Mouse (Mus musculus): Measurements from ENCODE around the gene Gm49395.

The Gm49395 gene

DNA sequence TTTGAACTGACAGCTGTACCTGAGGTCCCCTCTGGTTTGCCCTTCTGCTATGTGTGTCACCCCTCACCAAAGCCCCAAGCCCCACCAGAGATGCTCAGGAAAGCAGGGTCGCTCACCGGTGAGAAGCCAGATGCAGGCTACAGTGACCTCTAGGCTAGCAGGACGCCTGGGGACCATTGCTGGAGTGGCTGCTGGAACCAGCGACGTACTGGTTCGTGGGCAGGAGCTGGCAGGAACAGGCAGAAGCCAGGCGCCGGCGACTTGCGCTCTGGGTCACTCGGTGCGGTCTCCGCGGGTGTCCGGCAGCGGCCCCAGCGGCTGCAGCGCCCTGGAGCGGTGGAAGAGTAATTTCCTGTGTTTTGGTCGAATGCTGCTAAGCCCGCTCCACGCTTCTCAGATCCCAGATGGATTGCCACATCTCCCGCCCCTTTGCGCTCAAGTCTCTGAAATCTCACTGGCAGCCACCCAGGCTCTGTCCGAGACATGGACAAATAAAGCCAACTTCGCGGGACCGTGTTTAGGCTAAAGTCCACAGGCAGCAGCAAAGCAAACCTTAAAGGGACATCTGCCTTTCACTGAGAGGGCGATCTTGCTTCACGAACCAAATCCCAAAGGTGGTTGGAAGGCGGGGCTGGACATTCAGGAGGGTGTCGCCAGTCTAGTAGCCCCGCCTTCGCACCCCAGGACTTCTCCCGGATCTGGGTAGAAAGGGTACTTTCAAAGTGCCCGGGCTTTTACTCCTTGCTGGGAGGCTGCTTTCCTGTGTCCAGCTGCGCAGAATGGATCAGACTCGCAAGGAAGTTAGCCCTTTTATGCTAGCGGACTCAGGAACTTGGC is at the start of gene Gm49395, which contains the start of gene Itga1:
Gene Gm49395, minus strand, starts transcription at position 567 of the 837 bp plus-strand sequence.
Gene Itga1, minus strand, starts transcription at position 610 of the 837 bp plus-strand sequence.
- peak; percentile 4 for DNase-seq

- no peak for DNase-seq
These were observed 48.9 kb upstream of the Gm49395 start for GRCm38 (mm10) chr13:115150602-115151001.

GRCm38 (mm10) chr13:115149849-115150248 is 48.1 kb upstream of the Gm49395 start:
- DNase-seq: no peak

- DNase-seq: no peak
These were observed 41.9 kb upstream of the Gm49395 start for GRCm38 (mm10) chr13:115143575-115143974.

DNA sequence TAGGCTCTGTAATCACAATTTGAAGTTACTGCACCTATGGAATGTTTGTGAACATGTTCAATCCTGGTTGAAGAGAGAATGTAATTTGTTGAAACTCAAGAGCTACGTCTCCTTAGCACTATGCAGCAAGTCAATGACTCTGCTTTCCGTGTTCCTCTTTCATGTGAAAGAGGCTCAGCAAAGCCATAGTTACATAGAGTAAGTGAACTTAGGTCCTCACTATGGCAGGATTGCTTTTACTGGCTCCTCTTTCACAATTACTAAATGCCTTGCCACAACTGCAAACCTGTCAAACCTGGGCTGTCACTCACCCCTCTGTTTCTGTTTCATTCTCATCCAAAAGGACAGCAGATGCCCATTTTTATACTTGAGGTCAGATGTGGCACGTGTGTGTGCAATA is 40.3 kb upstream of the Gm49395 start:
- no peak for DNase-seq

DNA sequence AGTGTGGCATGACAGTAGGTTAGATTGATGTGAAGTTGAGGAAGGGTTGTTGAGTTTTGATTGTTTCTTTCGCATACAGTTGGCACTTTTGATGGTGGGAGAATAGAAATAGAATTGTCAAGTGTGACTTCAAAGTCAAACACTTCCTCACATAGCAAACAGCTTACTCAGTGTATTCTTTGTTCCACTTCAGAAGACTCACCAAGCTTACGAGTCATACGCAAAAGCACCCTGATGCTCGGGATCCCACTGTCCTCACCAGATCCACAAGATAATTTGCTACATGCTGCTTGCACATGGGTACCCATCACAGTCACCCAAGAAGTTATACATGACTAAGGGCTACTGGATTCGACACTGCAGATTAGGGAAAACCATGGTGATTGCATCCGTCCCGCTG is 36.8 kb upstream of the Gm49395 start:
- no peak for DNase-seq

- no peak for DNase-seq
These were observed 35.0 kb upstream of the Gm49395 start for GRCm38 (mm10) chr13:115136761-115137160.

GRCm38 (mm10) chr13:115132435-115132834 is 30.7 kb upstream of the Gm49395 start:
- DNase-seq: no peak

GRCm38 (mm10) chr13:115131381-115131780 is 29.7 kb upstream of the Gm49395 start:
- DNase-seq: no peak

DNA sequence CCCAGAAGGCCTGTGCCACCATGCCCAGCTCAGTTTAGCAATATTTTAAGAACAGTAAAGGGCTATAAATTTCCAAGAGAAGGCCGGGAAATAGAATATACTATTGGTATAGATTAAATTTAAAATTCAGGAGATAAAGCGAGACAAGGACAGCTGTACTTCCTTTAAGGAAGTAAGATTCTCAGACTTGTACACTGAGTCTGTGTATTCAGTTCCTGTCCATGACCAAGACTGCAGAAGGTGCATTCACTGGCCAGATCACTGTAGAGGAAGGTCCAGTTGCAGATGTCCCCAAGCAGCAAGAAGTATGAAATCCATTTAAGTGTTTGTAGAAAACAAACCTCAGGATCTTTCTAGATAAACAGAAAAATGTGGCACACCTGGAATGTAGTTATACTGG is 28.3 kb upstream of the Gm49395 start:
- DNase-seq: no peak

GRCm38 (mm10) chr13:115127826-115128225 is 26.1 kb upstream of the Gm49395 start:
- no peak for DNase-seq

DNA sequence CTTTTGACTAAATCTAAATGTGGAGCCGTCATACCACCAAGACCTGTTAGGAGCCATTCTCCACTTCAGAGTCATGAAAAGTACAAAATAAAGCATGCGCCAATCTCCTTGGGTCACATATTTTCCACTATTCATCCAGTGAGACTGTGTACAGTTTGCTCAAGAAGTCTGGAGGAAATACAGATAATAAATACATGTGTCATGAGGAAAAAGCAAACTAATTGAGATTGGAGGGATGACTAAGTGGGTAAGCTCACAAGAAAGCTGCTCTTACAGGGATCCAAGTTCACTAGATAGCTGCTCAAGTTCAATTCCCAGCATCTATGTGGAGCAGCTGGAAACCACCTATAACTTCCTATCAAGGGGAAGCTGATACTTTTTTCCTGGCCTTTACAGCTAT is 24.8 kb upstream of the Gm49395 start:
- no peak for DNase-seq

- DNase-seq: no peak
These were observed 23.4 kb upstream of the Gm49395 start for GRCm38 (mm10) chr13:115125130-115125529.

GRCm38 (mm10) chr13:115124521-115124920 is 22.8 kb upstream of the Gm49395 start:
- no peak for DNase-seq

- DNase-seq: no peak
These were observed 17.0 kb upstream of the Gm49395 start for GRCm38 (mm10) chr13:115118756-115119155.

DNA sequence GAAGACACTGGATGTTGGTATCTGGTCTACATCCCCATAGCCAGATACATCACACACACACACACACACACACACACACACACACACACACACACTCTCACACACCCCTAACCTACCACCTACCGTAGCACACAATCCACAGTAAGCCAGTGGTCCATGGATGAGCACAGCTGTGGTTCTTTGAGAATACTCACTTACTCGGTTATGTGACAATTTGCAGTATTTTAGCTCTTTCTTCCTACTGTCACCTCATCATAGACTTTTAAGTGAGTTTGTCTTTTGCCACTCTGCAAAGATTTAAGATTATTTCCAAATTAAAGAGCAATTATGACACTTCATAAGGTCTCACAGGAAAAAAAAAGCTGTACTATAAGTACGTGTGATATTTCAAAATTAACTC is 16.5 kb upstream of the Gm49395 start:
- DNase-seq: no peak

DNA sequence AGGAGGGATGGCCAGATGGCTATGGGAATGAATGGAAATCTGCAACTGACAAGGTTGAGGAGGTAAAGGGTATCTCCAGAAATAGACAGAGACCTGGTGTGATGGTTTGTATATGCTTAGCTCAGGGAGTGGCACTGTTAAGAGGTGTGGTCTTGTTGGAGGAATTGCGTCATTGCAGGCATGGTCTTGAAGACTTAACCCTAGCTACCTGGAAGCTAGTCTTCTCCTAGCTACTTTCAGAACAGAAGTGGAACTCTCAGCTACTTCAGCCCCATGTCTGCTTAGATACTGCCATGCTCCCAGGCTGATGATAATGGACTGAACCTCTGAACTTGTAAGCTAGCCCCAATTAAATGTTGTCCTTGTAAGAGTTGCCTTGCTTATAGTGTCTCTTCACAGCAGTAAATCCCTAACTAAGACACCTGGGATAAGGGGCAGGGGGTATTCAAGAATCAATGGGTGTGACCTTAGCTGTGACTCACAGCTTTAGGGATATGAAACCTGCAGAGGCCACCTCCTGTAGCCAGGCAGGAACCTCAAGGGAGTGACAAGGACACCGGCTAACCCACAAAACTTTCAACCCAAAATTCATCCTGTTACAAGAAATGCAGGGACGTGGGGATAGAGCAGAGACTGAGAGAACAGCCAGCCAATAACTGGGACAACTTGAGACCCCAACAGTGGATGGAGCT is 15.4 kb upstream of the Gm49395 start:
- no peak for DNase-seq

DNA sequence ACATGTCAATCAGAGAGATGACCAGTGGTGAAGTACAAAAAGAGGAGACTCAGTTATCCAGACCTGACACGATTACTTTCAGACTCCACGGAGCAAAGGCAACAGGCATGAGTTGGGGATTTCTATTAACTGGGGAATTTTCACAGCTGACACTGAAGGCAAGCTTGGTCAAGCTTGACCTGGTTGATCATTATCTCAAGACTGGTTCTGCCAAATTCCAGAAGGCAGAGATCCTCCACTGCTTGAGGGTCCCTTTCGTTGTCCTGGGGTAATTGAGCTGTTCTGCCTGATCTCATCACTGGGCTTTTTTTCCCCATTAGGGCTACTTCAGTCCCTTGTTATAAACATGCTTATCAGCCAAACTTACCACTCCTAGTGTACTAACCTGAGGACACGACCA is 7.9 kb upstream of the Gm49395 start:
- DNase-seq: no peak

DNA sequence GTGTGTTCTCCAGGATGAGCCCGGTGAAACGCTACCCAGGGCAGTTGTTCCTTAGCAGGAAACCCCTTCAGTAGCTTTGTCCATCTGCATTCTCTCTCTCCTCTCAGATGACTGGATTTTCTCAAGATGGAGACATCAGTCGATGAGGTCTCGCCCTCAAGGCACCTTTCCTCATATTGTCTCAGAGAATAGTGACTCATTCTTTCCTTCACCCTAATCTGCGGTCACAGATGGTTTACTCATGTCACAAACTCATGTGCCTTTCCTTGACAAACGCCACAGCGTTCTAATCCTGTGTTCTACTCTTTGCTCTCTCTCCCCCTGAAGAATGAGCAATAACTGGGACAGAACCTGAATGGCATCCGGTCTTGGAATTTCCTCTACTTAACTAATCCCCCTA is 5.7 kb upstream of the Gm49395 start:
- no peak for DNase-seq

GRCm38 (mm10) chr13:115106183-115106582 is 4.5 kb upstream of the Gm49395 start:
- no peak for DNase-seq

GRCm38 (mm10) chr13:115102754-115103153 is 1.0 kb upstream of the Gm49395 start:
- DNase-seq: no peak

DNA sequence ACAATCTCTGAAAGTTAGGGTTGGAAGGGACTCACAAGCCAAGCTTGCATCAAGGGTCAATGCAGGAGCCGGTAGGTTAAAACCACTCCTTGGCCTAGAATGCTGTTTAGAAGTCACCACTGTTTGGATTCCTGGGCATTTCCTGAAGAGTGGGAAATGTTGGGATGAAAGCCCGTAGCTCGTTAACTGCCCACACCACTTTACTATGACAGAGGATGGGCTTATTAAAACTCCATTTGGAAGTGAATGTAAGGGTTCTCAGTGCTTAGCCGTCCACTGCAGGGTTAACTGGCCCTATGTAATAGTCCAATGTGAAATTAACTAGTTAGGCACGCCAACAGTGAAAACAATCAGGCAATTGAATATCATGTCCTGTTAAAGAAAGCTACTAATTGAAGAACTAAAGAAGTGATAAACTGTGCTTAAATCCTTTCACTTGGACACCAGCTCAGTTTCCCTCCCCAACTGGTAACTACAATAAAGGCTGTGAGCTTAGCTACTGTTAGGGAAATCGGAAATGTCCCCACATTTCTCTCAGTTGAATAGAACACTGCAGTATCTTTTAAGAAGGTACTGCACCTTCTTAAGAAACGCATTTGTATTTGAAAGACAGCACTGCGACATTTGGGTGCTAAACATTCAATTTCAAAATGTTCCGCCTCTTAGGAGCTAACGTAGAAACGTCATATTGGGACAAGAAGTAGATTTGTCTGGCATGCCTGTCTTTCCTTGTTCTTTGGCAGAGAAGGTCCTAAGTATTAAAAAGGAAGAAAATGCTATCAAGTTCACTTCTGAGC is 1.1 kb downstream of the Gm49395 start:
- no peak for DNase-seq

DNA sequence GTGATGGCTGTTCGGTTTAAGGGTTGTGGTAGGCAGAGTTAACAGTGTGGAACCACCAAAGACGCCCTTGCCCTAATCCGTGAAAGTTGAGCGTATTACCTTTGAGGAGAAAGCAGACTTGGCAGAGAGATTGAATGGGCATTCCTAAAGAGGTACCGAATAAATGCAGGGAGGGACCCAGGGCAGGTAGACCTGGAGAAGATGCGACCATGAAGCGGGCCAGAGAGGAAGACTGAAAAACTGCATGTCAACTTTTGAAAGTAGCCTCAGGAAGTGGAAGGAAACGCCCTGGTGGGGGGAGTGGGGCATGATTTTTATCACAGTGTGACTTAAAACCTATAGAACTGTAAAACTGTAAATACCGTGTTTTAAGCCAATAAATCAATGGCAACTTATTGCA is 2.3 kb downstream of the Gm49395 start:
- DNase-seq: no peak

All from cerebellum, adult 8-10 months (tissue).